Mouse (Mus musculus): Measurements from ENCODE around the gene C1ql2. TPM values are rescaled to one million over a fixed set of nuclear protein-coding genes. Genes with fewer than 3 reads are reported as not detected.
A peak's percentile ranks its signal among the peaks of the same experiment; 100 is the strongest.

The C1ql2 gene
- polyA plus RNA-seq, 1 experiment from 2014 or later, result 0.14 TPM

DNA sequence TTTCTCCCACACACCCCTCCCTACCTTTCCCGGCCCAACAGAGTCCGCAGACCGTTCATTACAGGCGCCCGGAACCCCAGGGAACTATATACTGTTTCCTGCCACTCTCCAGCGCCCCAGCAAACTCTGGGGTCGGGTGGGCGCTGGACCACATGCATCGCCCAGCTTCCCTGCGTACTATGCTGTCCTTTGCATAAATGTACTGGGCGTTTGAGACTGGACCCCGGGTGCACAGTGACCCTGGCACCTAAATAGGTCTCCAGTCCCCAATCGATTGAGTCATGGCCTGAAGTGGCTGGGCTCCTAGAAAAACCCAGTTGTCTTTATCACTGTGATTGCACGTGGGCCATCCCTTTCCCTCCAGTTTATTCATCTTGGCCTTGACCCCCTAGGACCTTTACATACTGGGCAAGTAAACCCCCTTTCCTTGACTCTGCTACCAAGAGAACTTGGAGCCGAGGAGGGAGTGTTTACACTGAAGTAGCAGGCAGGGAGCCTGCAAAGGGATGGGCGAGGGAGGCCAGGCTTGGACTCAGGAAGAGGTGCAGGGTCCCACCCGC lies 1.5 kb downstream of the C1ql2 start:
- Histone ChIP-seq H3K4me3 (peak overlapping the region; percentile 53), H3K4me1 (peaks cover 30% of the 10 kb centered on the region), H3K27me3 (replicated peaks; ENCODE audit: low read depth, poor library complexity, severe bottlenecking) (peaks cover 97% of the 10 kb centered on the region), H3K27ac (replicated peaks) (0 out of 2 replicates have a peak overlapping the region, but pooled peaks have one; percentile 35), H3K9me3 (no peaks in the 10 kb centered on the region), H3K36me3 (replicated peaks) (no peaks in the 10 kb centered on the region)
- 2% methylated on average over 17 of the region's 17 CpGs for WGBS
- DNase-seq (ENCODE audit: low spot score), result no peak

DNA sequence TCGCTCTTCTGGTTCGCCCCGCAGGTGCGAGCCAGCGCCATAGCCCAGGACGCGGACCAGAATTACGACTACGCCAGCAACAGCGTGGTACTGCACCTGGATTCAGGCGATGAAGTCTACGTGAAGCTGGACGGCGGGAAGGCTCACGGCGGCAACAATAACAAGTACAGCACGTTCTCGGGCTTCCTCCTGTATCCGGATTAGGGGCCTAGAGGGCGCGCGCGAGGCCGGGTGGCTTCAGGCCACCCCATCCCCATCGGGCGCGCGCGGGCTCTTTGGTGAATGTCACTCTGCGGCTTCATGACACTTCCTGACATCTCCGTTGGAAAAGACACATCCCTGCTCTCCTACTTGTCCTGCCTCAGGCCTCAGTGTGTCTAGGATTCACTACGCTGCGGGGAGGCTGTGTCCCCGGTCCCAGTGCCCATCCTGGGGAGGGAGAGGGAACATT lies 2.0 kb downstream of the C1ql2 start:
- WGBS, result under 1% methylated on average over 34 of the region's 34 CpGs
- Histone ChIP-seq H3K9me3 (no peaks in the 10 kb centered on the region), H3K4me1 (peaks cover 30% of the 10 kb centered on the region), H3K36me3 (replicated peaks) (no peaks in the 10 kb centered on the region), H3K4me3 (peak overlapping the region; percentile 53), H3K27ac (replicated peaks) (peak overlapping the region; percentile 35; the same call in 1 of the 2 replicates), H3K27me3 (replicated peaks; ENCODE audit: low read depth, poor library complexity, severe bottlenecking) (peaks cover 92% of the 10 kb centered on the region)
- DNase-seq (ENCODE audit: low spot score), result peak; percentile 72

DNA sequence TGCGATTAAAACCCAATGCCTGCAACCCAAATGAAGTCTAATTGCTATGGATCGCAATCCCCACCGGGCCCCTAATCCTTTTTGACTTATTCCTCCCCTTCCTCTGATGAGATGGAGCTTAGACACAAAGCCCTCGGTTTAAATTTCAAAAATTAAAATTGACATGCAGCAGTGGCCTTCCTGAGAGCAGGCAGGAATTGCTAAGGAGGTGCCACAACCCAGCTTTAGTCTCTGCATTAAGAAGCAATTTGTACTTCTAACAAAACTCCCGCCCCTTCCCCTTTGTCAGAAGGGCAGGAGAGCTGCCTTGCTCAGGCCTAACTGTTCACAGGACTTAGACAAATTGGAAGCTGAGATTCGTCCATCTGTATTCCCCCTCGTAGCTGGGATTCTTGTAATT lies 4.6 kb downstream of the C1ql2 start:
- DNase-seq (ENCODE audit: low spot score), result no peak
- Histone ChIP-seq H3K36me3 (replicated peaks) (no peaks in the 10 kb centered on the region), H3K27me3 (replicated peaks; ENCODE audit: low read depth, poor library complexity, severe bottlenecking) (peaks cover 66% of the 10 kb centered on the region), H3K4me3 (no peak overlapping the region), H3K9me3 (no peaks in the 10 kb centered on the region), H3K4me1 (peaks cover 30% of the 10 kb centered on the region), H3K27ac (replicated peaks) (no peak overlapping the region)
- 18% methylated on average over 7 of the region's 7 CpGs for WGBS

DNA sequence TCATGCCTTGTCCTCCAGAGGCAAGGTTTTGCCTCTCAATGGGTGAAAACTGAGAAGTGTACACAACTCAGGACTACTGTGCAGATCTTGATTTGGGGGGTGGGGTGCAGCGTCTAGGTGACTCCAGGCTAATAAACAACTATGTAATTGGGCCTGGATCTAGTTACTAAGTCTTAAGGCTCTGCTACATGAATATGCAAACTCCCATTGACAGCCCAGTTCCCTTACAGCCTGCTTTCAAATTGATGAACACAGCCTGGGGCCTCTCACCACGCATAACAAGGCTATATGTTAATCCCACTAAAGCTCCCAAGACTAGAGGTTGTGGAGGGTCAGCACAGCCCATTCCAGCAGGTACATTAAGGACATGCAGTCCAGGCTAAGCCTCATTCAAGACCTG lies 14.0 kb downstream of the C1ql2 start:
- Histone ChIP-seq H3K9me3 (no peaks in the 10 kb centered on the region), H3K27me3 (replicated peaks; ENCODE audit: low read depth, poor library complexity, severe bottlenecking) (no peaks in the 10 kb centered on the region), H3K4me1 (peaks cover 13% of the 10 kb centered on the region), H3K36me3 (replicated peaks) (no peaks in the 10 kb centered on the region), H3K4me3 (no peak overlapping the region), H3K27ac (replicated peaks) (no peak overlapping the region)
- DNase-seq (ENCODE audit: low spot score), result no peak
- WGBS, result 34% methylated on average over 2 of the region's 2 CpGs

DNA sequence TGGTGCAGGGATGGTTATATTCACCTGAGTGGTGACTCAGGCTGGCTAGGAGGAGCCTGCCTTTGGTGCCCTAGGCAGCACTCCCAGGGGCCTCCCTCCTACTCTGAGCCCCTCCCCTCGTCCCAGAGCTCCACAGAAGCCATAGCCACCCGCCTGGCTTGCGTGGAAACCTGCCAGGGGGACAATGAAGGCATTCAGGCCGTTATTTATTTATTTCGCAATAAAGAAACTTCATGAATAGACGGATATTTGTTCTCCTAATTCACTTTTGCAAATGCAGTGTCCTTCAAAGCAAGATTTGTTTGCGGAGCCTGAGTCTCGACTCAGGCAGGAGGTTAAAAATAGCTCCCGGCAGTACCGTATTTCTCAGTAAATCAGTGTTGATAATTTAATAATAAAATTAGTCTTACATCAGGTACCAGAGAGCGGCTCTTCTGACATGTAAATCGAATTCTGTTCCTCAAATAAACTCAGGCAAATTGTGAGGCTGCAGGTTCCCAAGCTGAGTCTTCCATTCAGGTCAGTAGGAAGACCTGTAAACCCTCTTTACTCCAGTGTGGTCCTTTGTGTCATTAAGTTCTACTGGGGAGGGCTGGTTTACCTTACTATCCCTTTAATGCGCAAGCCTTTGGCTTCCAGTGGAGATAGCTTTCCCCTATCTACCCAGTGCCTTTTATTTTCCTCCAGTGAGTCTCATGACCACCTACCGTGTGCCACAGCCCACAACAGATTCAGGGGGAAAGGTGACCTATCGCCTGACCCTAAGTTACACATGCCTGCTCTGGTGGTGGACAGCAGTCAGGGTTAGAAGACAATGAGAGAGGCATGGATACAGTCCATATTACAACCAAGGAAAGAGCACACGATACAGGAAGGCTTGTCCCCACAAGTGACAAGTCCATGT lies 17.2 kb downstream of the C1ql2 start:
- peak; percentile 39 for DNase-seq (ENCODE audit: low spot score)
- Histone ChIP-seq H3K27me3 (replicated peaks; ENCODE audit: low read depth, poor library complexity, severe bottlenecking) (no peaks in the 10 kb centered on the region), H3K27ac (replicated peaks) (no peak overlapping the region), H3K4me3 (peak overlapping the region; percentile 39), H3K9me3 (no peaks in the 10 kb centered on the region), H3K4me1 (peaks cover 13% of the 10 kb centered on the region), H3K36me3 (replicated peaks) (no peaks in the 10 kb centered on the region)
- WGBS, result 7% methylated on average over 16 of the region's 16 CpGs

DNA sequence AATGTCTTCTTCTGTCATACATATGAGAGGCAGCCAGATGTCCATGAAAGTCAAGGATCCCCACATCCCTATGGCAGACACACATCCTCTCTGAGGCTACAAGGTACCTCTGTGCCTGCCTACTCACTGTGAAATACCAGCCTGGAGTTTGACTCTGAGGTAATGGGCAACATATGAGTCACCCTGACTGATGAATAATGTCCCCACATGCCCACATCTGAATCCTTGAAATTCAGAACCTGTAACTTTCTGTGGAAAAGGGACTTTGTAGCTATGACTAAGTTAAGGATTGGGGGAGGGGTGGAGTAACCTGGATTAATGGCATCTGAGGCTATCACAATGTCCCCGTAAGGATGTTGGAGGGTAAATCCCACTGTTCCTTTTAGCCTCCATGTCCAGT lies 23.3 kb downstream of the C1ql2 start:
- Histone ChIP-seq H3K36me3 (replicated peaks) (no peaks in the 10 kb centered on the region), H3K4me1 (peaks cover 3% of the 10 kb centered on the region; the same call in 1 of the 2 replicates), H3K9me3 (no peaks in the 10 kb centered on the region), H3K27ac (replicated peaks) (no peak overlapping the region), H3K4me3 (no peak overlapping the region), H3K27me3 (replicated peaks; ENCODE audit: low read depth, poor library complexity, severe bottlenecking) (no peaks in the 10 kb centered on the region)
- DNase-seq (ENCODE audit: low spot score), result no peak
- WGBS, result 84% methylated on average over 1 of the region's 1 CpGs

DNA sequence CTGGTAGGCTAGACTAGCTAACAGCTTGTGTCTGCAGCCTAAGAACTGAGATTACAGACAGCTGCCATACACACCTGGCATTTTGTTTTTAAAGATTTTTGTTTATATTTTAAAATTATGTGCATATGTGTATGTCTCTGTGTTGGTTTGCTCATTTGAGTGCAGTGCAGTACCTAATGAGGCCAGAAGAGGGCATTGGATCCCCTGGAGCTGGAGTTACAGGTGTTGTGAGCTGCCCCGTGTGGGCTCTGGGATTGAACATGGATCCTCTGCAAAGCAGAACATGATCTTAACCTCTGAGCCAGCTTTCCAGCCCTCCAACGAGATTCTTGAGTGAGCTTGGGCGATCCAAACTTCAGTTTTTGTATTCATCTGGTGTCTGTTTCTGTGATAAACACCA lies 27.8 kb downstream of the C1ql2 start:
- peaks cover 9% of the 10 kb centered on the region for H3K4me1 ChIP-seq
- WGBS, result 71% methylated on average over 3 of the region's 3 CpGs
- H3K4me3 ChIP-seq, result no peak overlapping the region
- H3K9me3 ChIP-seq, result no peaks in the 10 kb centered on the region
- H3K36me3 ChIP-seq (replicated peaks), result no peaks in the 10 kb centered on the region
- DNase-seq (ENCODE audit: low spot score), result no peak
- H3K27ac ChIP-seq (replicated peaks), result no peak overlapping the region
- H3K27me3 ChIP-seq (replicated peaks; ENCODE audit: low read depth, poor library complexity, severe bottlenecking), result no peaks in the 10 kb centered on the region

DNA sequence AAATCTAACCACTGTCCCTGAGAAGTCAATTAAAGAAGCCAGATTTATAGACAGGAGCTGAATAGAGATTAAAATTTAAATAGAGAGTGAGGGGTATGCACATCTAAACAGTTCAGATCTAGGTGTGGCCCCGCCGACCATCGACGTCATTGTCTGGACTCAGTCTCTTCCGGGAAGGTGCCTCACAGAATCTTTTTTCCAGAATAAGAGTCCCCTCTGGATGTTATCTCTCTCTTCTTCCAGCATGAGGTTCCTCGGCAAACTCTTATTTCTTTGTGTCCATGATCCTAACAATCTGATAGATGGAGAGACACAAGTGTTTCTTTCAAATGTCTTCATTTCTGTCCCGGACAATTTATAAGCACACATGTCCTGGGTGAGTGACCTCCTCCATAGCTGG lies 33.7 kb downstream of the C1ql2 start:
- no peak overlapping the region for H3K27ac ChIP-seq (replicated peaks)
- no peaks in the 10 kb centered on the region for H3K36me3 ChIP-seq (replicated peaks)
- no peaks in the 10 kb centered on the region for H3K27me3 ChIP-seq (replicated peaks; ENCODE audit: low read depth, poor library complexity, severe bottlenecking)
- no peak overlapping the region for H3K4me3 ChIP-seq
- DNase-seq (ENCODE audit: low spot score), result no peak
- H3K4me1 ChIP-seq, result peaks cover 19% of the 10 kb centered on the region
- H3K9me3 ChIP-seq, result no peaks in the 10 kb centered on the region
- WGBS, result 83% methylated on average over 7 of the region's 7 CpGs

DNA sequence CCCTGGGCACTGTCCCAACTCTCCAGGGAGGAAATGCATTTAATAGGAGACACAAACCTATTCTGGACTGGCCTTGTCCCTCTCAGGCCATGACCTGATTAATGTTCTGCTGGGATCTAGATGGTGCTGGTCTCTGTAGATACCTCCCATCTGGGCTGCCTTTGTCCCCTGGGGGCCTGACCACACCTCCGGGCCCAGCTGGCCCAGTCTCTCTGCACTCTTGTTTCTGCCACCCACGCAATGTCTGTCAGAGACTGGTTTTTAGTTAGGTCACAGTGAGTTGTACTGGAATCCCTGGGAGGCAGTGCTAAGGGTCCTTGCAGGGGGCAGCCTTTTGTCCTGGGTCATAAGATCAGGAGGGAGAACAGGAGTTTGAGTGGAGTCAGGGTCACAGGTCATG lies 34.5 kb downstream of the C1ql2 start:
- DNase-seq (ENCODE audit: low spot score), result no peak
- Histone ChIP-seq H3K9me3 (no peaks in the 10 kb centered on the region), H3K27ac (replicated peaks) (no peak overlapping the region), H3K27me3 (replicated peaks; ENCODE audit: low read depth, poor library complexity, severe bottlenecking) (no peaks in the 10 kb centered on the region), H3K4me1 (peaks cover 19% of the 10 kb centered on the region), H3K36me3 (replicated peaks) (no peaks in the 10 kb centered on the region), H3K4me3 (no peak overlapping the region)
- WGBS, result 53% methylated on average over 2 of the region's 2 CpGs

DNA sequence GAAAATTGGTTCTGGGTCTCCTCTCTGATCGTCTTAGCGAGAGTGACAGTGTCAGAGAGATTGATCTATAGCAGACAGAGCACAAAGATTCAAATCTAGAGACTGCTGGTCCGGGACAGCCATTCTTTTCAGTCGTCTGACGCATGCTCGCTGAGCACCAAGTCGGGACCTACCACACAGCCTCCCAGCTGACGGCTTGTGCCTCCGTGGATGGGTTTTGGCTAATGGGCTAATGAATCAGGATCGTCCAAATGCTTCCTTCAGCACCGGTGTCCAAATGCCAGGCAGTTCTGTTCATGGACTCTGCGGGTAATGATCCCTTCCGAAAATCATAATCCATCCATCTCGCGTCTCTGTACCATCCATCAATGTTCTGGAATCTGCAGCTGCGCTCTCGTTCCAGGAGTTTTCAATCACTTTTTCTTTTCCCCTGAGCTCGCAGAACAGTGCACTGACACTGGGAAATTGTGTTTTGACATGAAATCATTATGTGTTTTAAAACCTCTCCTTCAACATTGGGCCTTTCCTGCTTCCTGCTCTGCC lies 44.7 kb downstream of the C1ql2 start:
- WGBS, result 87% methylated on average over 18 of the region's 18 CpGs
- DNase-seq (ENCODE audit: low spot score), result no peak
- Histone ChIP-seq H3K27ac (replicated peaks) (no peak overlapping the region), H3K4me3 (no peak overlapping the region), H3K36me3 (replicated peaks) (no peaks in the 10 kb centered on the region), H3K9me3 (no peaks in the 10 kb centered on the region), H3K27me3 (replicated peaks; ENCODE audit: low read depth, poor library complexity, severe bottlenecking) (no peaks in the 10 kb centered on the region), H3K4me1 (peaks cover 2% of the 10 kb centered on the region)

DNA sequence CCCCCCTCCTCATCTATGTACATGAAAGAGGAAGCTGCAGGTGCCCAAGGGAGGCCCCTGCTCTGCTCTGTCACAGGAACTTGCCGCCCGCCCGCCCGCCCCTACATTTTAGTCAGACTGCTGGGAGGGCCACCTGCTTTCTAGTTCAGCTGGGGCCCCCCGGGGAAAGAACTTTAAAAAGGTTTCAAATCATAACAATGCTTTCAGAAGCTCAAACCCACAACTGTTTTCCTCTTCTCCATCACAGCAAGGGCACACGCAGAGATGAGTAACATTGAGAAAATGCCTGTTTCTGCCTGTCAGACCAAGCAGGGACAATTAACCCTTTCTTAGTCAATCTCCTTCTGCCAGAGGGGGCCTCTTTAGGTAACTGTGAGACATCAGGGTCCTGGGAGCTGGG lies 49.4 kb downstream of the C1ql2 start:
- H3K36me3 ChIP-seq (replicated peaks), result no peaks in the 10 kb centered on the region
- no peaks in the 10 kb centered on the region for H3K27me3 ChIP-seq (replicated peaks; ENCODE audit: low read depth, poor library complexity, severe bottlenecking)
- H3K9me3 ChIP-seq, result no peaks in the 10 kb centered on the region
- no peak overlapping the region for H3K4me3 ChIP-seq
- no peak for DNase-seq (ENCODE audit: low spot score)
- H3K27ac ChIP-seq (replicated peaks), result no peak overlapping the region
- 46% methylated on average over 6 of the region's 6 CpGs for WGBS
- peaks cover 5% of the 10 kb centered on the region for H3K4me1 ChIP-seq

DNA sequence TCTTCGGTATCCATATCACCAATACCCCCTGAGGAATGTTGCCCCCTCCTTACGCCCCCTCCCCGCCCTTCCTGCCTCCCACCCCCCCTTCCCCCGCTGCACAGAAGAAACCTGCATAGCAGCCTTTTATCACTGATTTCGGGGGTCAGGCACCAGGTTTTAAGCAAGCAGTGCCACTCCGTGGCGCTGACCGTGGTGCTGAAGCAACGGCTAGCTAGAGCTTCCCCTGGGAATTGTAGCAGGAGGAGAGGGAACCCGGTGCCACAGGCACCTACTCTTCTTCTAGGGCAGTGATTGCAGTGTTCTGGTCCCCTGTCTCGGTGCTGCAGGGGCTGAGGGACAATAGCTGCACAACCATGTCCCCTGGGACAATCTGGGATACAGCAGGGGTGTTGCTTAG lies 50.0 kb downstream of the C1ql2 start:
- H3K4me1 ChIP-seq, result peaks cover 5% of the 10 kb centered on the region
- no peaks in the 10 kb centered on the region for H3K36me3 ChIP-seq (replicated peaks)
- H3K9me3 ChIP-seq, result no peaks in the 10 kb centered on the region
- no peak overlapping the region for H3K27ac ChIP-seq (replicated peaks)
- no peak overlapping the region for H3K4me3 ChIP-seq
- 3% methylated on average over 11 of the region's 11 CpGs for WGBS
- DNase-seq (ENCODE audit: low spot score), result peak; percentile 84
- H3K27me3 ChIP-seq (replicated peaks; ENCODE audit: low read depth, poor library complexity, severe bottlenecking), result no peaks in the 10 kb centered on the region

All from embryonic facial prominence, embryonic 10.5 days (tissue).